Mouse (Mus musculus): ENCODE measurements around the gene Ifnz. TPM values are rescaled to one million over a fixed set of nuclear protein-coding genes. Genes with fewer than 3 reads are reported as not detected.

Gene Ifnz
- total and polyA plus RNA-seq, 3 experiments: not detected

DNA sequence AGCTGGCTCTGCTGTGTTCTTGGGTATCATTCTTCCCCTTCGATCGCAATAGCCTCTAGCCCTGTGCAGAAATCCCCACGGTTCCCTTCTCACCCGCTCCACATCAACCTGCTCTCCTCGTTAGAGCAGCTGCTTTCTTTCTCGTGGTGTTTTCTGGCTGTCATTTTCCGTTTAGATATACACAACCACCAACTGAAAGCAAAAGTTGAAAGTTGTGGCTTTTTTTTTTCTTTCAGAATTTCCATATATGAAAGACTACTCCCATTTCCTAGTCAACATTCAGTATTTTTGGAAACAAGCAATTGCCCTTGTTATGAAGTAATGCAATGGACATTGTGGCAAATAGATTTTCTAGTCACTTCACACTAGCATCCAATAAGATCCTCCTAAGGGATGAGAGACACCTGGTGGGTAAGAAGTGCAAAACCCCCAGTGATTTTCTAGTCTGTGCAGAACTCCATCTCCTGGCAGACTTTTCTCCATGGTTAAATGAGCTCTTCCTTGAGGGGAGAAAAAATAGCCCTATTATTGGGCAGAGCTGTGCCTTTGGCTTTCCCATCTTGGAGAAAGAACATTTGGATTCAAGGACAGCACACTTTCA is 39.1 kb upstream of the Ifnz start:
- H3K27ac ChIP-seq (ENCODE audit: insufficient read depth, low read depth): no peak overlapping the region
- H3K9ac ChIP-seq (ENCODE audit: insufficient read depth, low read depth): peak overlapping the region; percentile 39; the same call in 1 of the 2 replicates
- H3K36me3 ChIP-seq (replicated peaks in 1 of 2; ENCODE audit: control insufficient read depth in 1 of 2, insufficient read depth in 1 of 2, low read length in 1 of 2): no peaks in the 10 kb centered on the region
- no peaks in the 10 kb centered on the region for H3K9me3 ChIP-seq (replicated peaks; ENCODE audit: low read length)
- DNase-seq (ENCODE audit: extremely low read depth): no peak
- H3K4me2 ChIP-seq (ENCODE audit: insufficient read depth, low read depth, poor library complexity, severe bottlenecking): peak overlapping the region; percentile 86; the same call in 1 of the 2 replicates
- in situ Hi-C loops (cut with MboI; ENCODE audit: low pct_ligation_motif_present, low pct_unique_long_range_greater_than_20kb, low sequenced_read_pairs) (no loop called here), dilution Hi-C loops (cut with MboI; ENCODE audit: extremely low pct_ligation_motif_present, extremely low pct_unique_long_range_greater_than_20kb, low sequenced_read_pairs) (no loop called here)
- H3K79me2 ChIP-seq (replicated peaks; ENCODE audit: control insufficient read depth, extremely low read depth, insufficient read depth, poor library complexity, severe bottlenecking): no peaks in the 10 kb centered on the region
- TF ChIP-seq ZC3H11A (IDR thresholded peaks at IDR 0.05; ENCODE audit: low read depth, low read length) (no peak), BHLHE40 (IDR thresholded peaks at IDR 0.05; ENCODE audit: low read depth, low read length) (no peak), ZMIZ1 (IDR thresholded peaks at IDR 0.05; ENCODE audit: low read depth, low read length) (no peak), POLR2AphosphoS2 (IDR thresholded peaks at IDR 0.05; ENCODE audit: low read depth, low read length) (no peak), E2F4 (IDR thresholded peaks at IDR 0.05; ENCODE audit: insufficient replicate concordance, low read depth, low read length) (no peak), MAFK (IDR thresholded peaks at IDR 0.05; ENCODE audit: insufficient replicate concordance, low read length) (no peak), JUND (conservative IDR thresholded peaks at IDR 0.05; ENCODE audit: low read depth, low read length) (no peak), ELF1 (IDR thresholded peaks at IDR 0.05; ENCODE audit: low read depth, low read length) (no peak), UBTF (IDR thresholded peaks at IDR 0.05; ENCODE audit: low read depth, low read length) (no peak), ZKSCAN1 (IDR thresholded peaks at IDR 0.05; ENCODE audit: borderline replicate concordance, low read depth, low read length) (no peak), SIN3A (IDR thresholded peaks at IDR 0.05; ENCODE audit: low read length) (no peak; the same call in 1 of the 2 replicates), ETS1 (conservative IDR thresholded peaks at IDR 0.05; ENCODE audit: low read depth, low read length) (0 out of 2 replicates have a peak, but pooled peaks have one; percentile 28), USF2 (conservative IDR thresholded peaks at IDR 0.05; ENCODE audit: low read depth, low read length) (no peak), RAD21 (IDR thresholded peaks at IDR 0.05; ENCODE audit: low read depth, low read length) (peak; percentile 40), GABPA (IDR thresholded peaks at IDR 0.05; ENCODE audit: insufficient replicate concordance, low read depth, low read length) (no peak), KAT2A (IDR thresholded peaks at IDR 0.05; ENCODE audit: insufficient replicate concordance, low read length) (no peak), NRF1 (IDR thresholded peaks at IDR 0.05; ENCODE audit: low read depth, low read length) (no peak), RCOR1 (conservative IDR thresholded peaks at IDR 0.05; ENCODE audit: low read depth, low read length) (no peak), USF1 (IDR thresholded peaks at IDR 0.05; ENCODE audit: low read depth, low read length) (no peak), MEF2A (IDR thresholded peaks at IDR 0.05; ENCODE audit: borderline replicate concordance, low read depth, low read length) (no peak), NELFE (IDR thresholded peaks at IDR 0.05; ENCODE audit: low read depth, low read length) (no peak), CTCF (conservative IDR thresholded peaks at IDR 0.05 in 1 of 2, IDR thresholded peaks at IDR 0.05 in 1 of 2; ENCODE audit: low read depth in 2 of 2, low read length in 2 of 2) (peak in 1 of 2 experiments; percentile 72; a peak in 2 of 4 replicates), CHD2 (IDR thresholded peaks at IDR 0.05; ENCODE audit: low read length) (0 out of 2 replicates have a peak, but pooled peaks have one; percentile 17), MAZ (IDR thresholded peaks at IDR 0.05; ENCODE audit: low read depth, low read length) (0 out of 2 replicates have a peak, but pooled peaks have one; percentile 23), MXI1 (IDR thresholded peaks at IDR 0.05; ENCODE audit: low read depth, low read length) (no peak), IRF4 (IDR thresholded peaks at IDR 0.05; ENCODE audit: low read depth, low read length) (peak; percentile 52), EP300 (IDR thresholded peaks at IDR 0.05; ENCODE audit: low read length) (no peak; the same call in 1 of the 2 replicates), TCF12 (IDR thresholded peaks at IDR 0.05; ENCODE audit: low read depth, low read length) (0 out of 2 replicates have a peak, but pooled peaks have one; percentile 4), HCFC1 (IDR thresholded peaks at IDR 0.05; ENCODE audit: low read depth, low read length) (no peak), JUN (IDR thresholded peaks at IDR 0.05; ENCODE audit: insufficient read depth, low read depth, low read length) (no peak), TBP (conservative IDR thresholded peaks at IDR 0.05; ENCODE audit: low read depth, low read length) (no peak), CHD1 (IDR thresholded peaks at IDR 0.05; ENCODE audit: low read depth, low read length) (no peak), SMC3 (IDR thresholded peaks at IDR 0.05; ENCODE audit: low read depth, low read length) (peak; percentile 57), MYC (IDR thresholded peaks at IDR 0.05; ENCODE audit: low read depth, low read length) (no peak), MAX (IDR thresholded peaks at IDR 0.05; ENCODE audit: low read length) (no peak), ZNF384 (IDR thresholded peaks at IDR 0.05; ENCODE audit: low read depth, low read length) (peak; percentile 87), PAX5 (IDR thresholded peaks at IDR 0.05; ENCODE audit: low read length) (no peak), POLR2A (IDR thresholded peaks at IDR 0.05; ENCODE audit: low read depth, low read length) (no peak)
- peaks cover 7% of the 10 kb centered on the region in 2 experiments for H3K4me1 ChIP-seq (ENCODE audit: control insufficient read depth in 1 of 2, insufficient read depth in 2 of 2)
- H3K4me3 ChIP-seq (replicated peaks in 1 of 3; ENCODE audit: low read depth in 2 of 3, low read length in 2 of 3, poor library complexity in 1 of 3): no peak overlapping the region
- H3K27me3 ChIP-seq (replicated peaks): peaks cover 58% of the 10 kb centered on the region

All from CH12.LX (cell line).